Mouse (Mus musculus): Measurements from ENCODE around the gene Wars2.

DNA sequence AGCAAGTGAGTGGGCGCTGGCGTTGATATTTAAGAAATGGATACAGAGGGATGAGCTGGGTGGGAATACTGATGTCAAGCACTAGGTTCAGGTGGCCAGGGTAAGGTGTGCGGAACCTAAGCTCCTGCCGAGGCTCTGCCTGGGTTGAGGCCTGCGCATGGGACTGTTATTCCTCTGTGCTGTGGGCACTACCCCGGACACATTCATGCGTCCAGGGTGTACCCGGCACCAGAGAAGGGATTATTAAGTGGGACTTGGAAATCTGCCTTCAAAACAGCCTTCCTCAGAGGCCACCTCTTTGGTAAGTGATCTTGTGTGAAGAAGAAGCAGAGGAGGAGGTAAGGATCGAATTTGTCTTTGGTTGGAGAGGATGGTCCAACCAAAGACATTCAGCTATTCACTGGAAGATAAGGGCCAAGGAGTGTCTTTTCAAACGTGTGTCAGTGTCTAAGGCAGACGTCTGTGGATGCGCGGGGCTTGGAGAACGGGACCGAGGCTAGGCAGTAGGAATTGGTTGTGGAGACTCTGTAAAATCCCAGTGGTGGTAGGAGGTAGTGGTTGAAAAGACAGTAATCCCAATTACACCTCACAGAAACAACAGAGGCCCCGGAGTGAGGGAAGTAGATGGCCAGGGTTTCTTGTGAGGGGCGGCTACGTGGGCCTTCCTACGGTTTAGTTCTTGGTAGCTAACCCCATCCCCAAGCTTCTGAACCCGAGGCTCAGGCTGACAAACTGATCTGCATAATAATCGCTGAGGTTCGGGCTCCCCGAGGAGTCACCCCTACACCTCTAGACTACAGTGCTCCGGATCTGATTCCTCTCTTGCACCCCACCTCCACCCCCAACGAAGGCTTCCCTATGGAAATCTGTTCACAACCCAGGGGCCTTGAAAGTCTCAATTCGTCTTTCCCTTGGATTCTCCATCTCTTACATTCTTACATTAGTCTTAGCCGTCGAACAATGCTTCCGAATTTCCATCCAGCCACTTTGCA, 117.0 kb downstream of the Wars2 start:
- no peak for TF ChIP-seq CTCF (conservative IDR thresholded peaks at IDR 0.05; ENCODE audit: low read length)
- TF ChIP-seq NANOG (IDR thresholded peaks at IDR 0.05; ENCODE audit: borderline replicate concordance, low read length): no peak

Data from E14TG2a.4 (cell line).